Mouse (Mus musculus) ES-Bruce4 (cell line): ENCODE measurements around the gene Dab1.

ENCODE experiments used
- CTCF ChIP-seq: IDR thresholded peaks from one replicate; pipeline ENCODE4 v1.8.1; 2011; ENCODE audit warnings: low read depth, low read length
- EP300 ChIP-seq: IDR thresholded peaks from 2 replicates; pipeline ENCODE4 v1.6.1; 2011; ENCODE audit warnings: low read depth, low read length; ENCODE audit not compliant: insufficient read depth
- POLR2A ChIP-seq: IDR thresholded peaks from one replicate; pipeline ENCODE4 v1.8.1; 2011; ENCODE audit warnings: low read length; ENCODE audit not compliant: insufficient read depth

DNA sequence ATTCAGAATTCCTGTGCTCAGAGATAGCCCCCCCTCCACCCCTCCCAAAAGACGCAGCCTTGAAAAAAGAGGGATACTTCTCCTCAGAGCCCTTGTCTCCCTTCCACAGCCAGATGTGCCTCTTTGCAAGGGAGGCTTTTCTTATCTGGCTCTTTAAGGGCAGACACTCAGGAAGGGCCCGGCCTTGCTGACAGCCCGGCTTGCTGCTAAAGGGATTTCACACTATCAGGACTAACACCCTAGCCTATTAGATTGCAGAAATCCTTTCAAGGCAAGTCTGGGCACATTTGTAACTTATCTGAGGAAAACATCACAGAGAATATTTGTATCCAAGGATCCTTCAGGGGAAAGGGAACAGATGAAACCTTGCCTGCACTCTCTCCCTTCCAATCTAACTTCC, 600.9 kb downstream of the Dab1 start:
- TF ChIP-seq CTCF: no peak
- no peak for TF ChIP-seq POLR2A
- TF ChIP-seq EP300: no peak
